Mouse (Mus musculus) heart, embryonic 13.5 days (tissue): Measurements from ENCODE around the gene Mcm10. TPM values are rescaled to one million over a fixed set of nuclear protein-coding genes. Genes with fewer than 3 reads are reported as not detected.

ENCODE experiments used
- ATAC-seq: fragments of 200-750 bp; cut with Nextera tagmentation; 2 replicates; pipeline ENCODE4 v1.8.0; 2017; ENCODE audit warnings: moderate TSS enrichment; ENCODE audit not compliant: insufficient number of reproducible peaks, low FRiP score, low TSS enrichment; ENCODE audit errors: extremely low read depth
- H3K27ac ChIP-seq: fragments of 300-500 bp; sonication (generic); replicated peaks from 2 replicates; pipeline ENCODE4 v1.5.1; 2015; ENCODE audit warnings: moderate library complexity, mild to moderate bottlenecking, inconsistent platforms
- H3K27me3 ChIP-seq: fragments of 300-500 bp; sonication (generic); replicated peaks from 2 replicates; pipeline ENCODE4 v1.6.1; 2015; ENCODE audit warnings: mild to moderate bottlenecking, inconsistent platforms
- H3K36me3 ChIP-seq: fragments of 300-500 bp; sonication (generic); 2 replicates; pipeline ENCODE4 v1.6.1; 2015; ENCODE audit warnings: mild to moderate bottlenecking, inconsistent platforms
- H3K4me1 ChIP-seq: fragments of 300-500 bp; sonication (generic); 2 replicates; pipeline ENCODE4 v1.6.1; 2015; ENCODE audit warnings: inconsistent platforms
- H3K4me2 ChIP-seq: fragments of 300-500 bp; sonication (generic); 2 replicates; pipeline ENCODE4 v1.6.1; 2015; ENCODE audit warnings: inconsistent platforms, mild to moderate bottlenecking, moderate library complexity
- H3K4me3 ChIP-seq: fragments of 300-500 bp; sonication (generic); 2 replicates; pipeline ENCODE4 v1.5.1; 2015; ENCODE audit warnings: moderate library complexity, mild to moderate bottlenecking, inconsistent platforms
- H3K9ac ChIP-seq: fragments of 300-500 bp; sonication (generic); 2 replicates; pipeline ENCODE4 v1.6.1; 2015; ENCODE audit warnings: inconsistent platforms, mild to moderate bottlenecking, moderate library complexity
- H3K9me3 ChIP-seq: fragments of 300-500 bp; sonication (generic); 2 replicates; pipeline ENCODE4 v1.6.1; 2016; ENCODE audit warnings: inconsistent platforms
- WGBS: fragments of 180-500 bp; shearing (Covaris S2); methylation state at CpG from one replicate; pipeline ENCODE4 v1.1.7; 2015; ENCODE audit warnings: mixed read lengths; 5-methylcytosine and 5-hydroxymethylcytosine counted together
- polyA plus RNA-seq: library from polyadenylated mRNA; unstranded; fragments of >200 nt; fragmentation: Nextera tagmentation; extraction: Ambion mirVana; gene quantifications from 2 replicates; pipeline ENCODE4 v1.2.1, GENCODE M21; 2015

Mcm10 gene
- polyA plus RNA-seq, 1 experiment from 2014 or later: 17.3 TPM

- no peak overlapping the region for H3K27ac ChIP-seq
Observed at GRCm38 (mm10) chr2:5040281-5041161, 27.9 kb upstream of the Mcm10 start.

DNA sequence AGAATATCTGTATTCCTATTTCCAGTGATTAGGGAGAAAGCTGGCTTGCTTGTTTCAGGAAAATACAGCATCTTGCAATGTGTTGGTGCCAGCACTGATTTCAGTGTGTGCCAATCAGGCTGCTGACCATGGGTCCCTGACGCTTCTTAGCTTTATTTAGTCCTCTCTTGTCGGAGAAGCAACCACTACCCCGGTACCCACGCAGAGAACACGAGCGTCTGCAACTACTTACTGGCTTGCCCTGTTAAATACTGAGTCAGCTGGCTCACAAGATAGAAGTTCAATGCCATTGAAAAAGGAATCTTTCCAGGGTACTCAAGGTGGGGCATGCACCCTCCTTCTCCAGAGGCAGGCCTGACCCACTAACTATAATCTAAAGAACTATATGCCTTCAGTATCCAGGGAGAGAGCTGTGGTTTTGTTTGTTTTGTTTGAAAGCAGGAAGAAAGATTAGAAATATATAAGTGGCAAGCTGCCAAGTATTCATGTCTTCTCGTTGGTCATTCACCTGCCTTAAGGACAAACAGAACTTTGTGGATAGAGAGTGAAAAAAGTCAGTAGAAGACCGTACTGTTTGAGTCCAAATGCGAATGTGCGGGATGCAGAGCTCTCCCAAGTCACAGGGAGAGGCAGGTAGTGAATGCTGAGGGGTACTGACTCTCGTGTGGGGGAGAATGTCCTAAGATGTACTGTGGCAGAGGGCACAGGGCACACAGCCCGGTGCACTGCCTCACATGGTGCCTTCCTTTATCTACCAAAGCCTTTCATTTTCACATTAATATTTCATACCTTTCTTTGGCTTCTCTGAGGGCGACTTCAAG lies 27.0 kb upstream of the Mcm10 start:
- 76% methylated on average over 13 of the region's 13 CpGs for WGBS
- Histone ChIP-seq H3K9ac (no peak overlapping the region), H3K4me2 (no peak overlapping the region), H3K27ac (no peak overlapping the region), H3K4me1 (peaks cover 22% of the 10 kb centered on the region), H3K9me3 (no peaks in the 10 kb centered on the region), H3K4me3 (no peak overlapping the region), H3K27me3 (no peaks in the 10 kb centered on the region), H3K36me3 (peaks cover 24% of the 10 kb centered on the region)
- ATAC-seq: no peak

More at GRCm38 (mm10) chr2:5040281-5041161, 27.9 kb upstream of the Mcm10 start:
- no peaks in the 10 kb centered on the region for H3K27me3 ChIP-seq
- H3K4me1 ChIP-seq: peaks cover 30% of the 10 kb centered on the region
- no peak overlapping the region for H3K9ac ChIP-seq
- H3K4me2 ChIP-seq: no peak overlapping the region
- WGBS: 81% methylated on average over 12 of the region's 12 CpGs
- no peak overlapping the region for H3K4me3 ChIP-seq
- H3K9me3 ChIP-seq: no peaks in the 10 kb centered on the region
- no peak for ATAC-seq
- H3K36me3 ChIP-seq: peaks cover 24% of the 10 kb centered on the region

- Histone ChIP-seq H3K27ac (no peak overlapping the region), H3K9me3 (no peaks in the 10 kb centered on the region), H3K4me3 (no peak overlapping the region), H3K36me3 (peaks cover 24% of the 10 kb centered on the region), H3K4me2 (no peak overlapping the region), H3K4me1 (peaks cover 15% of the 10 kb centered on the region), H3K27me3 (no peaks in the 10 kb centered on the region), H3K9ac (no peak overlapping the region)
- 83% methylated on average over 5 of the region's 5 CpGs for WGBS
- no peak for ATAC-seq
Observed at GRCm38 (mm10) chr2:5038320-5038719, 25.7 kb upstream of the Mcm10 start.

DNA sequence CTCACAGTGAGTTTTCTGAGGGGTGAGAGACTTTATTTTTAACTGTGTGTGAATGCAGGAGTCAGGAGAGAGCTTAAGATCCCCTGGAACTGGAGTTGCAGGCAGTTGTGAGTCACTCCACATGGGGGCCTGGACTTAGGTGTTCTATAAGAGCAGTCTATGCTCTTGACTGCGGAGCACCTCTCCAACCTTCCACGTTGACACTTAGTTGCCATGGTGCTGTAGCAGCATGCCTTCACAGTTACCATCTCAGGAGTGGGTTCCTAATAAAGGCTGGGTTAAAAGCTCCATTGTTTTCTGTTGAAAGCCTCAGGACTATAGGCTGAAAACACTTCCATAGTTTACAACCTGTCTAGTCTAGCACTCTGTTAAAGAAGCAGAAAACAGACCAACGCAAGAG lies 24.8 kb upstream of the Mcm10 start:
- no peak overlapping the region for H3K4me2 ChIP-seq
- no peak for ATAC-seq
- no peak overlapping the region for H3K9ac ChIP-seq
- H3K9me3 ChIP-seq: no peaks in the 10 kb centered on the region
- no peak overlapping the region for H3K27ac ChIP-seq
- H3K36me3 ChIP-seq: peaks cover 24% of the 10 kb centered on the region
- H3K4me3 ChIP-seq: no peak overlapping the region
- H3K27me3 ChIP-seq: no peaks in the 10 kb centered on the region
- peaks cover 7% of the 10 kb centered on the region for H3K4me1 ChIP-seq
- WGBS: 62% methylated on average over 3 of the region's 3 CpGs

DNA sequence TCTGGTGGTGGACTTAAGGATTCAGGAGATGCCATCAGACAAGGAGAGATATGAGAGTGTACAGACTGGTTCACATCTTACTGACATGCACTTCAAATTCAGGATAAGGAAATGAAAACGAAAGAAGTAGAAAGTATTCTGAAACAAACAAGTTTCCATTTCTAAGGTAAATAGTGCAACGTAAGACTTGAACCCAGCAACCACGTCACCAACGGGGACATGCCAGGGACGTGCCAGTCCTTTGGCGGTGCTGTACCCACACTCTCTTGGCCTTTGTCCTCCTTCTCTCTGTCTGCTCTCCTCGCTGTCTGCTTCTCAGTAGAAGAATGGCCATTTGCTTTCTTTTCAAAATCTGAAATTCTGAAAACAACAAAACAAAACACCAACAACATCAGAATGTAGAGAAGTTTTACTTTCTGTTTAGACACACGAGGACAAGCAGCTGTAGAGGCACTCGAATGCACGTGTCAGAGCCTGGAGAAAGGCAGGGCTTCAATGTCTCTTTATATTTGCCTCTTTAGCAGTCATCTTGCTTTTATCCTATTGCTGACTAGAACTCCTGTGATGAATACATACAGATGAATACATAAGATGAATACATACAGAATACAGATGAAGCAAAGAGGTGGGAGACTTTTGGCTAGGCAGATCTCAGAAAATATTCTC lies 24.0 kb upstream of the Mcm10 start:
- no peak overlapping the region for H3K4me2 ChIP-seq
- no peaks in the 10 kb centered on the region for H3K9me3 ChIP-seq
- no peak overlapping the region for H3K9ac ChIP-seq
- no peak overlapping the region for H3K27ac ChIP-seq
- peaks cover 5% of the 10 kb centered on the region for H3K4me1 ChIP-seq
- H3K27me3 ChIP-seq: no peaks in the 10 kb centered on the region
- 81% methylated on average over 10 of the region's 10 CpGs for WGBS
- no peak for ATAC-seq
- H3K36me3 ChIP-seq: peaks cover 21% of the 10 kb centered on the region
- no peak overlapping the region for H3K4me3 ChIP-seq

DNA sequence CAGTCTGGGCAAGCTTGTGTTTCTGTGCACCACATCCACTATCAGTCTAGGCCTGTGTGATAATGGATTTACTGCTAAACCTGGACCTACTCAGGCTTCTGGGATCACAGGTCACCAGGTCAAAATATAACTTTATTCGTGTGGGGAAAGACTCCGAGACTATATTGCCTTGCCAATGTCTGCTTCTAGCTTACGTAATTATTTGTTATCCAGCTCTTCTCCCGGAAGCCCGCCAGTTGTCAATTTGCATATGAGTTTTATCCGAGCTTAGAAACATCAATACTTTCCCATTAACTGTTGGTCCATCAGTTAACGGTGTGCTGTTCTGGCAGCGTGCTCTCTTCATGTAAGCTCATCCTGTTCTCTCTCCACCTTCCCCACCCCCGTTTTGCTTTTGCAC lies 22.6 kb upstream of the Mcm10 start:
- no peaks in the 10 kb centered on the region for H3K9me3 ChIP-seq
- no peak overlapping the region for H3K27ac ChIP-seq
- peaks cover 32% of the 10 kb centered on the region for H3K36me3 ChIP-seq
- no peak overlapping the region for H3K4me2 ChIP-seq
- ATAC-seq: no peak
- WGBS: 83% methylated on average over 9 of the region's 9 CpGs
- no peaks in the 10 kb centered on the region for H3K27me3 ChIP-seq
- H3K9ac ChIP-seq: no peak overlapping the region
- H3K4me3 ChIP-seq: no peak overlapping the region
- H3K4me1 ChIP-seq: peaks cover 5% of the 10 kb centered on the region

GRCm38 (mm10) chr2:5034801-5035200 lies 22.2 kb upstream of the Mcm10 start:
- Histone ChIP-seq H3K27me3 (no peaks in the 10 kb centered on the region), H3K27ac (no peak overlapping the region), H3K9me3 (no peaks in the 10 kb centered on the region), H3K36me3 (peaks cover 34% of the 10 kb centered on the region), H3K9ac (no peak overlapping the region), H3K4me2 (no peak overlapping the region), H3K4me1 (peaks cover 5% of the 10 kb centered on the region), H3K4me3 (no peak overlapping the region)
- WGBS: 72% methylated on average over 8 of the region's 8 CpGs
- ATAC-seq: no peak

- 58% methylated on average over 14 of the region's 15 CpGs for WGBS
- no peak for ATAC-seq
- Histone ChIP-seq H3K4me3 (no peak overlapping the region), H3K27ac (no peak overlapping the region), H3K9me3 (no peaks in the 10 kb centered on the region), H3K27me3 (no peaks in the 10 kb centered on the region), H3K36me3 (peaks cover 33% of the 10 kb centered on the region), H3K4me2 (no peak overlapping the region), H3K9ac (no peak overlapping the region), H3K4me1 (peaks cover 5% of the 10 kb centered on the region)
Observed at GRCm38 (mm10) chr2:5033546-5034420, 21.2 kb upstream of the Mcm10 start.

DNA sequence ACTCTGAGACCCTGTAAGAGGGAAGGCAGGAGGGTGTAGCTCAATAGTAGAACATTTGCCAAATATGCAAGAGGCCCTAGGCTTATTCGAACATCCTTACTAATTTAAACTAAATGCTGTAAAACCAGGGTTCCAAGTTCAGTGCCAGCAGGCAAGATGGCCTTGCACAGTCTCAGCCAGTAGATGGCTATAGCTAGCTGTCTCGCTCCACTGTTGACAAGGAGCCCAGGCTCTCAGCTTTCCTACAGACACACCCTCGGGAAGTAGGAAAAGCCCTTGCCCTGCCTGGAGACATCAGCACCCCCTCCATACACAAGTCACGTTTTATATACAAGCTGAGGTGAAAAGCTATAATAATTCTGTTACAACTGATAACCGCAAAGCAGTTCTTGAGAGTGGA lies 20.1 kb upstream of the Mcm10 start:
- no peak for ATAC-seq
- Histone ChIP-seq H3K4me2 (no peak overlapping the region), H3K4me1 (peaks cover 11% of the 10 kb centered on the region), H3K9ac (no peak overlapping the region), H3K9me3 (no peaks in the 10 kb centered on the region), H3K4me3 (no peak overlapping the region), H3K27ac (no peak overlapping the region), H3K27me3 (no peaks in the 10 kb centered on the region), H3K36me3 (peaks cover 33% of the 10 kb centered on the region)
- 62% methylated on average over 5 of the region's 5 CpGs for WGBS

DNA sequence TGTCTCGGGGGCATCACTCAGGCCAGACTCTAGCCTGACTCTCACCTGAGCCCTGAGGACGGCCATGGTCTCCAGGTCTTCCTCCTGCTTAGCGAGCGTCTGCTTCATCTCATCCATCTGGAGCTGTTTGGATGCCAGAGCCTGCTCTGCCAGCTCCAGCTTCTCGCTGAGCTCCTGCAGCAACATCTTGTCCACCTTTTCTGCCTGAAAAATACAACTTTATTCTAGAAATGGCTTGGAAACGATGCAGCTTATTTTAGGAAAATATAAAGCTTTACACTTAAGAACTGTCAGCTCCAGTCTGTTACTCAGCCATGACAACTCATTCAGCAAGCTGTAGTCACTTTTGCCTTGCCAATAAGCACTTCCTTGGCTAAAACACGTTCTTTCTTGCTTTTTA lies 18.6 kb upstream of the Mcm10 start:
- Histone ChIP-seq H3K27ac (no peak overlapping the region), H3K4me3 (no peak overlapping the region), H3K27me3 (no peaks in the 10 kb centered on the region), H3K9me3 (no peaks in the 10 kb centered on the region), H3K9ac (no peak overlapping the region), H3K4me1 (peaks cover 11% of the 10 kb centered on the region), H3K36me3 (peaks cover 35% of the 10 kb centered on the region), H3K4me2 (no peak overlapping the region)
- no peak for ATAC-seq
- 78% methylated on average over 7 of the region's 7 CpGs for WGBS
